ENCODE assay signal across 31 mouse cellular contexts in genomic region chr2:35412246-35412645, GRCm38 (mm10). TPM values are rescaled to one million over a fixed set of nuclear protein-coding genes. Genes with fewer than 3 reads are reported as not detected.
"Had no signal": no experiment of that assay in that cellular context is flagged by ENCODE, and none has a peak within 500 bp of the region (broad histone marks: within the 10 kb centered on the region; RNA-seq: fewer than 3 reads in every experiment).

No protein-coding gene starts in this region.

- DNase-seq: gastrocnemius, adult 2 months; gastrocnemius, postnatal 10 days; gastrocnemius, postnatal 25 days; heart, adult 18-20 months; heart, postnatal 10 days; heart, postnatal 4 days; kidney, adult 9 months; kidney, postnatal 10 days; kidney, postnatal 25 days; kidney, postnatal 4 days had no signal

- H3K9me3 ChIP-seq: heart, embryonic 10.5 days; heart, embryonic 12.5 days; hindbrain, embryonic 10.5 days; hindbrain, embryonic 12.5 days; intestine, embryonic 15.5 days; kidney, embryonic 15.5 days; limb, embryonic 12.5 days; liver, embryonic 12.5 days had no signal

- H3K27ac ChIP-seq: gastrocnemius, adult 2 months; heart, embryonic 10.5 days; hindbrain, embryonic 10.5 days; hindbrain, embryonic 12.5 days; hindbrain, embryonic 14.5 days; intestine, embryonic 15.5 days; kidney, embryonic 15.5 days; layer of hippocampus, adult 2 months; left cerebral cortex, adult 2 months; limb, embryonic 12.5 days; liver, embryonic 12.5 days; liver, embryonic 14.5 days had no signal

- H3K36me3 ChIP-seq: hindbrain, embryonic 10.5 days; hindbrain, embryonic 12.5 days; intestine, embryonic 15.5 days; limb, embryonic 12.5 days had no signal

- H3K4me2 ChIP-seq: heart, embryonic 12.5 days; hindbrain, embryonic 12.5 days; hindbrain, embryonic 14.5 days; intestine, embryonic 15.5 days; kidney, embryonic 15.5 days; limb, embryonic 12.5 days; liver, embryonic 12.5 days had no signal

- H3K4me3 ChIP-seq: gastrocnemius, adult 2 months; heart, embryonic 10.5 days; heart, embryonic 12.5 days; hindbrain, embryonic 10.5 days; hindbrain, embryonic 12.5 days; intestine, embryonic 15.5 days; kidney, embryonic 15.5 days; layer of hippocampus, adult 2 months; left cerebral cortex, adult 2 months; limb, embryonic 12.5 days; liver, embryonic 12.5 days had no signal

- H3K27me3 ChIP-seq: heart, embryonic 12.5 days; hindbrain, embryonic 12.5 days; intestine, embryonic 15.5 days; kidney, embryonic 15.5 days; limb, embryonic 12.5 days; liver, embryonic 12.5 days had no signal

- ATAC-seq: hindbrain, embryonic 16.5 days; intestine, embryonic 15.5 days; intestine, postnatal 0 days; liver, embryonic 12.5 days had no signal

- H3K9ac ChIP-seq: heart, embryonic 12.5 days; hindbrain, embryonic 12.5 days; hindbrain, embryonic 14.5 days; intestine, embryonic 15.5 days; kidney, embryonic 15.5 days; limb, embryonic 12.5 days; liver, embryonic 12.5 days; liver, embryonic 14.5 days had no signal

- H3K4me1 ChIP-seq: hindbrain, embryonic 12.5 days; intestine, embryonic 15.5 days; limb, embryonic 12.5 days had no signal

RNA-seq across cellular contexts. Expression of gene 4930402F06Rik, which starts 15.3 kb away (rescaled TPM):
- polyA plus RNA-seq: frontal cortex, adult 2 months; heart, embryonic 10.5 days; heart, embryonic 12.5 days; heart, embryonic 14.5 days; heart, embryonic 16.5 days; hindbrain, embryonic 10.5 days; hindbrain, embryonic 12.5 days; hindbrain, embryonic 14.5 days; hindbrain, embryonic 16.5 days; intestine, embryonic 15.5 days; intestine, postnatal 0 days; kidney, adult 2 months; kidney, embryonic 15.5 days; limb, embryonic 12.5 days; limb, embryonic 14.5 days; liver, adult 2 months; liver, embryonic 12.5 days; liver, embryonic 14.5 days; liver, embryonic 16.5 days had no signal

RNA-seq across cellular contexts. Expression of gene 4930568D16Rik, which starts 44.7 kb away (rescaled TPM):
- polyA plus RNA-seq: frontal cortex, adult 2 months; heart, embryonic 10.5 days; heart, embryonic 12.5 days; heart, embryonic 14.5 days; heart, embryonic 16.5 days; hindbrain, embryonic 10.5 days; hindbrain, embryonic 12.5 days; hindbrain, embryonic 14.5 days; hindbrain, embryonic 16.5 days; intestine, embryonic 15.5 days; intestine, postnatal 0 days; kidney, adult 2 months; kidney, embryonic 15.5 days; limb, embryonic 12.5 days; limb, embryonic 14.5 days; liver, adult 2 months; liver, embryonic 12.5 days; liver, embryonic 14.5 days; liver, embryonic 16.5 days had no signal
